Mouse (Mus musculus) CH12F3 (cell line): Measurements from ENCODE around the gene Rpa1.
"Not testable (repeated sequence)": the region's sequence is repeated elsewhere in the genome, so short reads cannot be mapped to it uniquely, and the experiment has no call there.

Source experiments
- in situ Hi-C: fragments of 300-500 bp; cut with MboI; formaldehyde crosslinking; loops from 2 replicates; pipeline ENCODE4 v1.14.3; 2020; ENCODE audit warnings: low sequenced_read_pairs

Rpa1 gene

GRCm38 (mm10) chr11:75348199-75348889 is at the start of gene Rpa1, which contains the start of gene Smyd4:
Gene Rpa1 (minus strand): TSS chr11:75348324.
Gene Smyd4 (plus strand): TSS chr11:75348433.
- in situ Hi-C loops: no loop called here

DNA sequence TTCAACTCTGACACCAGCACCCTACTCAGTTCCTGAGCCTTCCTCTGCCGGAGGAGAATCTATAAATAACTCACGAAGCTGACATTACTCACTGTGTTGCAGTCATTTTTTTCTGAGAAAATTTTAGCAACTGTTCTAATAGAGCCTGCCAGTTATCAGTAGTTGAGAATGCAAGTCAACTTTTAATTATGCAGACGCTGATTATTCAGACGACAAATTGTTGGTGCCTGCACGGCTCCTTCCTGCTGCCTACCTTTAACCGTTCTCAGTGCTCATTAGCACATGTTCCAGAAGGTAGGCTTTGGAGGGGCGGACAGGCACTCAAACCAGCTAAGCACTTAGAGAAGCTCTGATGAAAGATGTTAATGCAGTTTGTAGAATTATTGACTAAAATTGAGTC is 49.3 kb upstream of the Rpa1 start:
- in situ Hi-C loops: no loop called here

DNA sequence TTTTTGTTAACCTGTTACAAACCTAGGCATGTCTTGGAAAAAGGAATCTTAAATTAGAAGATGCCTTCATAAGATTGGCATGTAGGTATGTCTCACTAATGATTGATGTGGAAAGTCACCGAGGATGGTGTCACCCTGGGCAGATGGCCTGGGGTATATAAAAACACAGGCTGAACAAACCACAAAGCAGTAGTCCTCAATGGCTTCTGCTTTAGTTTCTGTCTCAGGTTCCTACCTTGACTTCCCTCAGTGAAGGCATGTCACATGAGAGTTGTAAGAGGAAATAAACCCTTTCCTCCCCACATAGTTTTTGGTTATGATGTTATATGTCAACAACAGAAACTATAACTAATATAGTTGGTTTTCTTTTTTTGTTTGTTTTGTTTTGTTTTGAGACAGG is 47.5 kb upstream of the Rpa1 start:
- in situ Hi-C loops: no loop called here

GRCm38 (mm10) chr11:75383529-75383928 is 35.4 kb upstream of the Rpa1 start:
- in situ Hi-C loops: not testable (repeated sequence)

DNA sequence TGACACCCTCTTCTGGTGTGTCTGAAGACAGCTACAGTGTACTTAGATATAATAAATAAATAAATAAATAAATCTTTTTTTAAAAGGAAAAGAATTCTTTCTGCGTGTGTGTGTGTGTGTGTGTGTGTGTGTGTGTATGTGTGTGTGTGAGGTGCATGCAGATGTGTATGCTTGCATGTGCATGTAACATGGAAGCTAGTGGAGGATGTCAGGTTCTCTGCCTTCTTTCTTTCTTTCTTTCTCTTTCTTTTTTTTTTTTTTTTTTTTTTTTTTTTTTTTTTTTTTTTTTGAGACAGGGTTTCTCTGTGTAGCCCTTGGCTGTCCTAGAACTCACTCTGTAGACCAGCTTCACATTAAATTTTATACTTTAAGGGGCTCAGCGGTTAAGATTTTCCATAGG is 30.7 kb upstream of the Rpa1 start:
- in situ Hi-C loops: not testable (repeated sequence)

DNA sequence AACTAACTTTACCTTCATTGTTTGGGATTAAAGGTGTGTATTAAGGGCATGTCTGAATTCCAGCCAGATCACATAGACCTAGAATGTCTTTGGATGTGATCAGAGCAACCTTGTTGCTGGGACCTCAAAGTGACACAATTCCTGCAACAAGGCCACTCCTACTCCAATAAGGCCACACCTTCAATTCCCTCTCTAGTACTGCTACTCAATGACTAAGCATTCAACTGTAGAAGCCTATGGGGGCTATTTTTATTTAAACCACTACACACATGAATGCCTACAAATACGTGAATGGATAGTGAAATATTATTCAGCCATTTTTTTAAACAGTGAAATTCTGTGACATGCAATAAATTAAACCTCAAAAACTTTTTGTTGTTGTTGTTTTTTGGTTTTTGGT is 29.0 kb upstream of the Rpa1 start:
- in situ Hi-C loops: no loop called here

- in situ Hi-C loops: no loop called here
Observed at GRCm38 (mm10) chr11:75355475-75355874, 7.4 kb upstream of the Rpa1 start.

DNA sequence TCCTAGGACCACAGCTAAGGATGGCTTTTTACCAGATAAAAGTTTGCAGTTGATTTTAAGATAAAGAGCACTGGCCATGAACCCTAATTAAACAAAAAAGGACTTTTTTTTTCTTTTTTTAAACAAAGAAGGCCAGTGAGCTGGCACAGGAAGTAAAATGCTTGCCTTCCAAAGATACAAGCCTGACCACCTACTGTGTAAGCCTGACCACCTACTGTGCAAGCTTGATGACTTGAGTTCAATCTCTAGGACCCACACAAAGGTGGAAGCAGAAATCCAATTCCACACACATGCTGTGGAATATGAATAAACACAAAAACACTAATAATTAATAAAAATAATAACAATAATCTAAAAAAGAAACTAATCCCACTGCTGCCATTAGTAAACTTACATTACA is 3.1 kb upstream of the Rpa1 start:
- in situ Hi-C loops: no loop called here

DNA sequence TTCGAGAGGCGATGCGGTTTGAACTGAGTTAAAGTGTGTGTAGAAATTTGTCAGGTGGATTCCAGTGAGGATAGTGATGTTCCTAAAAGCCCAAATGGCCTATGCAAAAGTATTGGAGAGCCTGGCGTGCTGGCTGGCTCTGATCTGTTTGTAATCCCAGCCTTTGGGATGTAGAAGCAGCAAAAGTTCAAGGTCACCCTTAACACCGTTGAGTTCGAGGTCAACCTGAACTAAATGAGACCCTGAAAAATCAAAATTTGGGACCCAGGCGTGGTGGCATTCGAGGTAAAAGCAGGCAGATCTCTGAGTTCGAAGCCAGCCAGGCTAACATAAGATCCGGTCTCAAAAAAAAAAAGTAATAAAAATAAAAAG is 752 bp upstream of the Rpa1 start:
- in situ Hi-C loops: no loop called here

DNA sequence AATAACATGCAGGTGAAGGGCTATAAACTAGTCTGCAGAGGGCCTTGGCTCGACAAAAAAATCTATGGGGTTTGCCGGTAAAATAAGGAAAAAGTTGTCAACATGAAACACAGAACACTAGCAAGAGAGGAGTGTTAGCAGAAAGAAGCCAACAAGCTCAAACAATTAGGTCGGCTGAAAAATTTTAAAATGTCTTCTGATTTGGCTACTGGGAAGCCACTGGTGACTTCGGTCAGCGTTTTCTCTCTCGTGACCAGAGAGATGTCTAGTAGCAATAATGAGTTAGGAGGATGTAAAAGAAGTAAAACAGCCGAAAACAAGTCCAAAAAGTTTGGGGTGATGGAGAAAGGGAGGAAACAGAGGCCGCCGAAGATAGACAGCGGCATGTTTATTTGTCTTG is 528 bp downstream of the Rpa1 start:
- in situ Hi-C loops: no loop called here

DNA sequence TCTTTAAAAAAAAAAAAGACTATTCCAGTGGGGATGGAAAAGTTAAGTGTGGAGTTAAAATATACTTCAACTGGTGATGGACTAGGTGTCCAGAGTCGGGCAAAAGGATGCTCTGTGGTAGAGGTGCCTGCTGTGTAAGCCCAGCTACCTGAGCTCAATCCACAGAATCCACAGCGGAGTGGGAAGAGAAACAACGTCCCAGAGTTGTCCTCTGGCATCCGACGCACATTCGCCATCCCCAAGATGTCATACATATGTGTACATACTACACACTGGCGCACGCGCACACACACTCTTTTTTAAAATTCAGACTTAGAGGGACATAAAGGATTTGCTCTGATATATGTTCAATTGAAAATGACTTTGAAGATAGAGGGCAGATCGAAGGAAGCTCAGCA is 937 bp downstream of the Rpa1 start:
- in situ Hi-C loops: no loop called here

DNA sequence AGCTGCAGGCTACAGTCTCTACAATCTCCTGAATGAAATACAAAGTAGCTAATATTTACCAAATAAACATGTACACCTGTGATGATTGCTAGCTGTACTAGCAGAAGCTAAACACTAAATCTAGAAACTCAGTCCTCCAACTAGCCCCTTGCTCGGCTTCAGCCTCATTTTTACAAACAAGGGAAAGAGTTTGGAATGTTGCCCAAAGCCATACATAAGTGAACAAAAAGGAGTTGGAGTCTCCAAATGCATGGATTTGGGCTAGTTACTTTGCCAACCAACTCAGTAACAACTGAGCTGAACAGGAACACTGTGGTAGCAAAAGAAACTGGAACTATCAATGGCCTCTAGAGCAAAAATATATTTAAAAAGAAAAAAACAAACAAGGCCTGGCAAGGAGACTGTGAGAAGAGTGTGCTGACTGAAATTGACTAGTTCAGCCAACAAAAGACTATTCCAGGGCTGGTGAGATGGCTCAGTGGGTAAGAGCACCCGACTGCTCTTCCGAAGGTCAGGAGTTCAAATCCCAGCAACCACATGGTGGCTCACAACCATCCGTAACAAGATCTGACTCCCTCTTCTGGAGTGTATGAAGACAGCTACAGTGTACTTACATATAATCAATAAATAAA is 1.5 kb downstream of the Rpa1 start:
- in situ Hi-C loops: no loop called here

GRCm38 (mm10) chr11:75344716-75345115 is 3.4 kb downstream of the Rpa1 start:
- in situ Hi-C loops: no loop called here

DNA sequence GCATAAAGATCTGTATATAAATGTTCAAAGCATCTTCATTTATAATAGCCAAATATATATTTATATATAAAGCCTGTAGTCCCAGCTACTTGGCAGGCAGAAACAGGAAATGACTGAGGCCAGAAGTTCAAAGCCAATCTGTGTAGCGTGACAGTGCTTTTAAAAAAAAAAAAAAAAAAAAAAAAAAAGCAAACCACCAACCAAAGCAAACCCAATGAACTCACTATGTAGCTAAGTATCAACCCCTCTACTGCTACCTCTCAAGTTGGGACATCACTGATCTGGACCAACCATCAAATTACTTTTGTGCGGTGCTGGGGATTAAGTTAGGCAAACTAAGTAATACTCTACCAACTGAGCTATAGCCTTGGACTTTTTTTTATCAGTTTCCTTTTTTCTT is 4.0 kb downstream of the Rpa1 start:
- in situ Hi-C loops: no loop called here

- in situ Hi-C loops: no loop called here
Observed at GRCm38 (mm10) chr11:75343096-75343495, 5.0 kb downstream of the Rpa1 start.

DNA sequence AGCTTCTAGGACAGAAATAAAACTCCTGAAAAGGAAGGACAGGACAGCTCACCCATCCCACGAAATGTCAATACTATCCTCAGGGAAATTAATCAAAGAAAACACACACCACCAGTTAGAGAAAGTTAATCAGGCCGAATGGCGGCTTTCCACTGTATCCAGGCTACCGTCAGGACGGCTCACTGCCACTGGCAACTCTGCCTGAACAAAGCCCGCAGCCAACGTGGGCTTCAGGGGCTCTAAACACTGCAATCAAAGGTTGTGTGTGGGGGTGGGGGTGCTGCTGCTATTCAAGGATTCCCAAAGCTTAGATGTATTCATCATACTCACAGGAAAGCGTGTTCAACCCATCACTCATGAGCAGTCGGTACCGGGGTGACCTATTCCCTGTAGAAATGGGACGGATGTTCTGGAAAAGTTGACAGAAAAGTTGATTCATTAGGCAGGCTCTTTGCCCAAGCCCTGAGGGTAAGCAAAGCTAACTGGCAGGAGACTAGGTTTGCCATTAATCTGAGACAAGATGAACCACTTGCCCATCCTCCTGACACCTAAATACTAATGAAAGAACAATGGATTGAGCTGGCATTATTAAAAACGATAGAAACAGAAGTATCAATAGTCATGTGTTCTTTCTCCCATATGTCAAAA is 7.3 kb downstream of the Rpa1 start:
- in situ Hi-C loops: no loop called here

DNA sequence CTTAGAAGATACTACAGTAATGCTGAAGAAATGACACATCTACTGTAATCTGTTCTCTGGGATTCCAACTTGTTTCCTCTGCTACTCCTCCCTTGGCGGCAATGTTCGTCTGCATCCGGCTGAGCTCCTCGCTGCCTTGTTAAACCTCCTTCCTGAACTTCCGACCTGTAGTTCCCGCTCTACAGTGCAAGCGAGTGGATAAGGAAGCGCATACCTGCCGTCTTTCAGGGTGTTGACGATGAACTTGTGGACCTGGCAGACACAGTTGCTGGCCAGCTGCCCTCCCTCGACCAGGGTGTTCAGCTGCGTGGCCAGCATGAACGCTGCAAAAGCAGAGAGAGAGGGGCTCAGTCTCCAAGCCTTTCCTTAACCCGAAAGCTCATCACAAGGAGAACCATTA is 8.0 kb downstream of the Rpa1 start:
- in situ Hi-C loops: no loop called here

DNA sequence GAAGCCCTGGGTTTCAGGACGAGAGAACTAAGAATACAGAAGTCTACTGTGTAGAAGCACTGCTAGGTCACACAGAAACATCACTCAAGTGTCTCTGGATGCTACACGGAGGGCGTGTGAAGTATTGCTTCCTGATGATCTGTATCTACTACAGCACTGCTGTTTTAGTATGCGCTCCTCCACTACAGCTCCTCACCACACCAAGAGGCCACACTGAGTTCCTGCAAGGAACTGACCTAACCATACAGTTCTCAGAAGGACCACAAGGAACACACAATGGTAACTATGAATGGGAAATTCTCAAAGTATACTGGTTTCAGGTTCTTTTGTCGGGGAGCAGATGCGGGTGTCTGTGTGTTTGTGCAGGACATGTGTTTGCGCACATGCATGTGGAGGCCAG is 10.9 kb downstream of the Rpa1 start:
- in situ Hi-C loops: no loop called here

DNA sequence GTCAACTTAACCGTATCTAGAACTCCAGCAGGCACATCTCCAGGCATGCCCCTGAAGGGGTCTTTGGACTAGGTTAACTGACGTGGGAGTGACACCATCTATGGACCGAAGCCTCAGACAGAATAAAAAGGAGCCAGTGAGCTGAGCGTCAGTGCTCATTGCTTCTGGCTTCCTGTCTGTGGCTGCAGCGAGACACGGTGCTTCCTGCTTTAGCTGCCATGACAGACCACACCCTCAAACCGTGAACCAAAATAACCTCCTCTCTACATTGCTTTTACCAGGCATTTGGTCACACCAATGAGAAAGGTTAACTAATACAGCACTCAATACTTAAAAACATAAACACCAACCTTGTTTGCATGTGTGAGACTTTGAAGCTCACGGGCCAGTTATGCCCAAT is 11.4 kb downstream of the Rpa1 start:
- in situ Hi-C loops: no loop called here

DNA sequence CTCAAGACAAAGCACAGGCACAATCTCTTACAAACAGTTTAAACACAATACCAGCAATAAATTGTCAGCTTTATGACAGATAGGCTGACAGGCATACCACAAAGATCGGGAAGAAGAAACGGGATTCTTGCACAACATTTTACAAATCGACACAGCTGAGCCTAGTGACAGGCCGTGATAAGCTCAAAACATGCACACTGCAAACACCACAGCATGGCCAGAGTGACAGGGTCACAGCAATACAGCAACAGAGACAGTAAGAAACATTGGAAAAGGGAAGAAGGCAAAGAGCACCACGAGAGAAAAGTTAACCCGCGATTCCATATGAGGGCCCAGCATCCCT is 22.2 kb downstream of the Rpa1 start:
- in situ Hi-C loops: no loop called here

DNA sequence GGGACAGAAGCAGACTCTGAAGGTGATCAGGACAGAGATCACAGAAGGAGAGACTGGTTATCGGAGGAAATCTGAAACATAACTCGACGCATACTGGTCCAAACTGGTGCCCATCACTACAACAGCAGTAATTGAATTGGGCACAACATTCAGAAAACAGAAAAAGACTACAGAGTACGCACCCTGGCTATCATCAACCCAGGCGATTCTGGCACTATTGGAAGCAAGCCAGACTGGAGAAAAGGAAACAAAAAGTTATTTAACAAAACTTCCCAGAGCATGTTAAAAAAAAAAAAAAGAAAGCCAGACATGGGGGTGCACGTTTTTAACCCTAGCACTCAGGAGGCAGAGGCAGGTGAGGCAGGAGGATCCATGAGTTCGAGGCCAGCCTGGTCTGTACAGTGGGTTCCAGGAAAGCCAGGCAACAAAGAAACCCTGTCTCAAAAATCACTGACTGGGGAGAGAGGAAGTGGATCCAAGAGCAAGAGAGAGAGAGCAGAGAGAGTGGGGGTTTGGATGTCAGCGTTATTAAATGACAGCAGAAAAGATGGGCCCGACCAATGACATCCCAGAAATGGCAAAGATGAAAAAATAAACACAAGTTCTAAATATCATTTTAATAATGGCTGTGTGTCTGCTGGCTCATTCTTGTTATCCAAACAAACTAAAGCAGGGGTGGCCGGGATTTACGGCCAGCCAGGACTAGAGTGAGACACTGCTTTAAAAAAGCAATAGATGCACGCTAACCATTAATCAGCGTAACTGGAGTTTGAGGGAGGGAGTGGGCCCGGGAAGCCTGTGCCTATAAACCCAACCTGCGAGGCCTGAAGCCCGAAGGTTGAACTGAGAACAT is 22.8 kb downstream of the Rpa1 start:
- in situ Hi-C loops: no loop called here

GRCm38 (mm10) chr11:75324433-75324832 is 23.7 kb downstream of the Rpa1 start:
- in situ Hi-C loops: no loop called here
